Mouse (Mus musculus) left cerebral cortex, adult 2 months (tissue): ENCODE measurements around the gene Cacnb3. TPM values are rescaled to one million over a fixed set of nuclear protein-coding genes. Genes with fewer than 3 reads are reported as not detected.
"Not testable (repeated sequence)": the region's sequence is repeated elsewhere in the genome, so short reads cannot be mapped to it uniquely, and the experiment has no call there.

Experiments
- DNase-seq, 2 experiments: peaks; one replicate each; pipeline ENCODE4 v3.0.0; 2021 to 2022; ENCODE audit warnings: low spot score in 2 of 2, mixed read lengths in 1 of 2; ENCODE audit errors: extremely low spot score in 1 of 2
- H3K27ac ChIP-seq: fragments of 200-600 bp; 2 replicates; pipeline ENCODE4 v1.8.1; 2022
- H3K4me3 ChIP-seq: fragments of 200-600 bp; 2 replicates; pipeline ENCODE4 v1.8.1; 2022
- CTCF ChIP-seq: fragments of 200-600 bp; IDR thresholded peaks from 2 replicates; pipeline ENCODE4 v1.8.1; 2022; ENCODE audit warnings: antibody characterized with exemption, mild to moderate bottlenecking, moderate library complexity
- intact Hi-C: fragments of 180-260 bp; cut with DNase I; formaldehyde crosslinking; loops from one replicate; pipeline ENCODE4 v1.15.1; 2025
- long read RNA-seq, 2 experiments: library from polyadenylated mRNA; stranded (forward); transcript quantifications; one replicate each; pipeline ENCODE4 v2.0.0; 2021; ENCODE audit warnings: borderline mapping rate in 2 of 2
- total RNA-seq, 2 experiments: library from RNA; stranded (reverse); gene quantifications; 2 replicates each; pipeline ENCODE4 v1.2.3; 2021

The Cacnb3 gene
- 100 to 1,000 TPM; 271 to 291 TPM for total RNA-seq
- long read RNA-seq, experiment 1, partial matches to known transcripts = 13 of 26 reads
- long read RNA-seq, experiment 1, other reads (novel, unspliced or antisense) = 13 of 26 reads
- long read RNA-seq, experiment 2, partial matches to known transcripts = 4 of 34 reads
- long read RNA-seq, experiment 2, other reads (novel, unspliced or antisense) = 30 of 34 reads

DNA sequence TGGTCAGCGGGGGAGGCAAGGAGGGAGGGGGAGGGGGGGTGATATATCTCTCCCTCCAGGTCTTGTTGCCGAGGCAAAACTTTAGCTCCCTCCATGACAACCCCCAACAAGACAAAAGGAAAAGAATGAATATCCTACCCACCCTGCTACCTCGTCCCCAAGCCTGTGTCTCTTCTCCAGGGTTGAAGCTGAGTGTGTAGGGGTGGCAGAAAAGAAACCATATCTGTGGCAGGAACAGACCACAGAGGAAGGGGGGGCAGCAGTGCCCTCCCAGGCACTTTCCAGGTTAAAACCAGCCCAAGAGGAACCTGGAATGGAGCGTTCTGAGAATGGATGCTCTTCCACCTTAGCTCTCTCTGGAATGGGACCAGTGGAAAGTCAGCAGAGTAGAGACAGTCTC, at the start of gene Cacnb3:
Cacnb3 (plus strand) TSS at position 301 of the 400 bp plus-strand sequence.
- no peak for TF ChIP-seq CTCF
- H3K4me3 ChIP-seq = peak within 1 kb of the TSS; percentile 50
- DNase-seq = no peak
- intact Hi-C loops = no loop called here
- H3K27ac ChIP-seq = no peak within 1 kb of the TSS

DNA sequence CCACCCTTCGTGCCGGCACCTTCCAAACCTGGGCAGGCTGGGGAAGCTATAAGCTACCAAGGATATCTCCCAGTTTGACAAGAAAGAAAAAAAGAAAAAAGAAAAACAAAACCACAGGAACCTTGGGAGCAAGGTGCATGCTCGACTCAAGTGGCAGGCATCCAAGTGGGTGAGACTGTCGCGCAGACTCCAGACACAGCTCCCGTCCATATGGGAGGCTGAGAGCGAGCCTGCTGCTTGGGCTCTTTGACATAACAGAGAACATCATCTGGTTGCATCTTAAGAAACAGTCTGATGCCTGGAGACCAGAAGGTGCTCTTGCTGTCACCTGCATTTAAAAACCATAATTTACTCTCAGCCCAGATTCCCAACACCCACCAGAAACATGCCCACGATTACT, 48.2 kb upstream of the Cacnb3 start:
- intact Hi-C loops = loop anchor here (5.0 kb wide), 1 partner anchor 215 kb away; no protein-coding TSS in a partner anchor
- TF ChIP-seq CTCF = no peak
- DNase-seq = no peak
- no peak overlapping the region for H3K4me3 ChIP-seq
- H3K27ac ChIP-seq = no peak overlapping the region

DNA sequence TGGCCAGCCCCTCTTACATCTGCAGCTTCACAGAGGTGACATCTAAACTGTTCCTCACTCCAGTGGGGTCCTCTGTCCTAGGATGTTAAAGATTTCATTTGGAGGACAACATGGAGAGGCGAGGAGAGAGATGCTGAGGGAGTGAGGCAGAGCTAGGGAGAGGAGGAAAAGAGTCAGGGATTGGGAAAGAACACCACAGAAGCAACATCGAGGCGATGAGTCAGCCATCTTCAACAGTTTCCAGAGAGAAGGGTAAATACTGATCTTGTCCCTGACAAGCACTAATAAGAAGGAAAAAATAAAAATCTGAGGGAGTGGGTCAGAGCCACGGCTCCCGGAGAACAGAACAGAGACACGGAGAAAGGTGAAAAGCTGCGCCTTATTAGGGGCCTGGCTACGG, 47.6 kb upstream of the Cacnb3 start:
- intact Hi-C loops = loop anchor here (5.0 kb wide), 1 partner anchor 214 kb away; no protein-coding TSS in a partner anchor
- Histone ChIP-seq H3K27ac (no peak overlapping the region; the same call in 1 of the 2 replicates), H3K4me3 (no peak overlapping the region)
- no peak for DNase-seq
- TF ChIP-seq CTCF = no peak

DNA sequence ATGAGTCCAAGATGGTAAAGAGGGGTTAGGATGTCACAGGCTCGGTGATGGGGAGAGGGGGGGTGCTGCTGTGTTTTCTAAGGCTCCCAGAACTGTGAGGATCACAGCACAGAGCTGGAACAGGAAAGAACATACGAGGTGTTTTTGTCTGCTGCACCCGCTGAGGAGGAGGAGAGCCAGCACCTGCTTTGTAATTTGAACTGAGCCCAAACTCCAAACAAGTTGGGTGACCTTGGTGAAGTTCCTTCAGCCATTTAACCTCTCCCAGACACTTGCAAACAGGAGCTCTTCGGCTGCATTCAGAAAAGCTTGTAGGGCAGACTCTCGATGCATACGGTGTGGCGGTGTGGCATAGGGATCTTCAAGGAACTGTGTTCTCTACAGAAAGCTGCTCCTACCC, 45.2 kb upstream of the Cacnb3 start:
- H3K27ac ChIP-seq = no peak overlapping the region

DNA sequence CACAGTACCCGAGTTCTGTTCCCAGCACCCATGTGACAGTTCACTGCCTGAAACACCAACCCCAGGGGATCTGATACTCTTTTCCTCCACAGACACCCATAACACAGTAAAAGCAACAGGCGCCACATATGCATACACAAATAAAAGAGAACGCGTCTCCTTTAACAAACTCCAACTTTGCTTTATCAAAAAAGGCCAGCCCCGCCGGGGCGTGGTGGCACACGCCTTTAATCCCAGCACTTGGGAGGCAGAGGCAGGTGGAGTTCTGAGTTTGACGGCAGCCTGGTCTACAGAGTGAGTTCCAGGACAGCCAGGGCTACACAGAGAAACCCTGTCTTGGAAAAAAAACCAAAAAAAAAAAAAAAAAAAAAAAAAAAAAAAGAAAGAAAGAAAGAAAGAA, 44.5 kb upstream of the Cacnb3 start:
- DNase-seq, H3K27ac ChIP-seq, H3K4me3 ChIP-seq, intact Hi-C loops: not testable (repeated sequence)

More for the DNA sequence above, 45.2 kb upstream of the Cacnb3 start:
- DNase-seq = no peak
- intact Hi-C loops = no loop called here
- TF ChIP-seq CTCF = no peak
- no peak overlapping the region for H3K4me3 ChIP-seq

DNA sequence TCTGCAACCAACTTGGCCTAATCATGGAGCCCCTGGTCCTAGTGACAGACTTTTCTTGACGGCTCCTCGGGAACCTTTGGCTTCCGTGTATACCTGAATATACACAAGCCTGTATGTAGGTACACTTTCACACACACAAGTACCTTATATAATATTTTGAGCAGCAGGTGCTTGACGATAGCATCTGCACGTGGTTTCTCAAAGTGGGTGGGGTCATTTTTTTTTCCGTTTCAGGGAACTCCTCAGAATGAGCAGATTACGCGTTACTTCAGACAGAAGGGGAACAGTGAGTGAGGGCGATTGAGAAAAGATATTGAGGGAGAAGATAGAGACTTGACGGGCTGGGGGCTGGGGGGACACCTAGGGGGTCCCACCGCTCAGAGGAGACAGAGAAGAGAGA, 42.9 kb upstream of the Cacnb3 start:
- intact Hi-C loops = no loop called here
- Histone ChIP-seq H3K4me3 (no peak overlapping the region), H3K27ac (no peak overlapping the region)
- no peak for TF ChIP-seq CTCF
- no peak for DNase-seq

DNA sequence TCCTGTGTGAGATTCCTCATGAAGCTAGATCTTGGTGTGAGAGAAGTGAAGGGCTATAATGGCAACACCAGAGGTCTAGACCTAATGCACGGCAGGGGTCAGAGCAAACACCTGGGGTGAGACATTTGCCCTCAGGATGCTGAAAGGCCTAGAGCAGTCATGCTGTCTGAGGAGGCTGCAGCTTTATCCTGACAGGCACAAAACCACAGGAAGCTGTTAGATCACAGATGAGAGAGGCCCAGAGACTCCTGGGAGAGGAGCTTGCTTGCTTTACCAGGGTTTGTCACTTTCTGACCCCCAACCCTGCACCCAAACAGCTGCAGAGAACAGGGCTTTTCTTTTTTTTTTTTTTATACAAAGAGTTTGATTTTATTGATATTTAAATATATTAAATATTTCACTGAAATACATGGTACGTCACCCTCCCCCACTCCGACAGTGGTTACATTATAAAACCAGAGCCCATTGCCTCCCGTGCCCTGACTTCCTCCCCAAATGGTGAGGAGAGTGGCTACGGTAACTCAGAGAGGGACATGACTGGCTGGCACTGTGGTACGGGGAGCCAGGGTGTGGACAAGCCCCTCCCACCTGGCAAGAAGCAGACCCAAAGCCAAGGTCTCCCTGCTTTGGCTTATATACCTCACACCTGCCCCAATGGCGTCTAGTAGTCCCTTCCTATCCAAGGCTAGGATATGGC, 40.9 kb upstream of the Cacnb3 start:
- Histone ChIP-seq H3K4me3 (no peak overlapping the region), H3K27ac (no peak overlapping the region)
- DNase-seq = no peak
- no peak for TF ChIP-seq CTCF
- intact Hi-C loops = no loop called here

DNA sequence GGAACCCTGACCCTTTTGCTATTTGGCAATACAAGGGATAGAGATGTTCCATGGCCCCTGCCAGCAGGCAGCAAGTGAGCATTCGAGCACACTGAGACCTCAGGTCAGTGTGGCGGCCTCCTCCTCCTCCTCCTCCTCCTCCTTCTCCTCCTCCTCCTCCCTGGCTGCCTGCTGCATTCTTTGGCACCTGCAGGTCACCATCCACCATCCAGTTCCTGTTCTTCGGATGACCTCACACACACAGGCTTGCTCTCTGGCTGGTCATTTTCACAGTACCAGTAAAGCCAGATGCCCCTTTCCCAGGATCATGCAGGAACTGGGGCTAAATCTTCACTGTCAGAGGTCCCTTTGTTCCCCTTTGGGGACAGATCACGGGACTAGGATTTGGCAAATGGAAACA, 39.2 kb upstream of the Cacnb3 start:
- Histone ChIP-seq H3K27ac (no peak overlapping the region), H3K4me3 (no peak overlapping the region)
- no peak for DNase-seq
- intact Hi-C loops = no loop called here
- TF ChIP-seq CTCF = no peak

DNA sequence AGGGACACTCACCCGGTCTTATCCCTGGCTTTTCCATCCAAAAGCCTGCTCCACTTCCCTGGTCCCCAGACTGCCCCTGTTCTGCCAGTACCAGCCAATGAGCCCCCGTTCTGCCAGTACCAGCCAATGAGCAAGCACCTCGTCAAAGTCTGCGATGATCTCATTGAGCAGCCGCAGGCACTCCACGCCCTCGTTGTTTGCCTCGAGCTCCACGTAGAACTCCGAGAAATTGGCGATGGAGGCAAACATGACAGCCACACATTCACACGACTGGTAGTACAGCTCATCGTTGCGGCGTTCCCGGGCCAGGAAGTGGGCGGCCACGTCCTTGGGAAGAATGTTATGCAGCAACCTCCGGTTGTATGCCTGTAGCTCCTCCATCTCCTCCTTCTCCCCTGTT, 36.4 kb upstream of the Cacnb3 start:
- no peak for TF ChIP-seq CTCF
- no peak overlapping the region for H3K27ac ChIP-seq
- intact Hi-C loops = no loop called here
- DNase-seq = peak; percentile 34 to 43
- H3K4me3 ChIP-seq = no peak overlapping the region

DNA sequence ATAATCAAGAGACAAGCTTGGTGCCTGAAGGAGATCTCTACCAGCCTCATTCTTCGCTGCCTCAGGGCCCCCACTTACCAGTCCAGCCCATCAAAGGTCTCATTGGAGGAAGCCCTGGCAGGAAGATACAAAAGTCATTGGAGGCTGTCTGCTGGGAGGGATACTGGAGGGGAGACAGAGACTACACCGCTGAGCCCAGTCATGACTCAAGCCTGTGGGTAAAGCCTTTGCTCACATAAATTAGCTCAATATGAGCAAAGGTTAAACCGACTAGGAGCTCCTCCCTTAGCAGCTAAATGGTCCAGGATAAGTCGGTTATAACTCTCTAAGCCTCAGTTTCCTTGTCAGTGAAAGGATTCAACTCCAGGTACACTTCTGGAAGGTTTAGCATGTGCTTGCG, 35.6 kb upstream of the Cacnb3 start:
- H3K27ac ChIP-seq = no peak overlapping the region
- no peak for DNase-seq
- no peak overlapping the region for H3K4me3 ChIP-seq
- TF ChIP-seq CTCF = no peak
- intact Hi-C loops = no loop called here

DNA sequence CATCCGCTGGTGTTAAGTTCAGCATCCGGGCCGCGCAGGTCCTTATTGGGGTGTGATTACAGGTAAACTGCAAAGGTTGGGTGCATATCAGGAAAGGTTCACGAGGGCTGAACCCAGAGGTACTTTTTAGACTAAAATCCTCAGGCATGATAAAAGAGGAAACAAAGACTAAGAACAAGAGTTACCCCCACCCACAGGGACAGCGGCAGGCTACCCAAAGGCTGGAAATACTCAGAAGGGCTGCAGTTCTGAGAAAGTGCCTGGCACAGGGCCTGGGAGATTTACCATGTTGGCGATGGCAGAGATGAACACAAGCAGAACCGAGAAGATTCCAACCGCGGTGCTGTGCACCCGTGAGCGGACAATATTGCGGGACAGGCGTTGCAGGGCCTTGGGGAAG, 34.0 kb upstream of the Cacnb3 start:
- intact Hi-C loops = no loop called here
- Histone ChIP-seq H3K4me3 (no peak overlapping the region), H3K27ac (no peak overlapping the region)
- no peak for TF ChIP-seq CTCF
- DNase-seq = no peak

DNA sequence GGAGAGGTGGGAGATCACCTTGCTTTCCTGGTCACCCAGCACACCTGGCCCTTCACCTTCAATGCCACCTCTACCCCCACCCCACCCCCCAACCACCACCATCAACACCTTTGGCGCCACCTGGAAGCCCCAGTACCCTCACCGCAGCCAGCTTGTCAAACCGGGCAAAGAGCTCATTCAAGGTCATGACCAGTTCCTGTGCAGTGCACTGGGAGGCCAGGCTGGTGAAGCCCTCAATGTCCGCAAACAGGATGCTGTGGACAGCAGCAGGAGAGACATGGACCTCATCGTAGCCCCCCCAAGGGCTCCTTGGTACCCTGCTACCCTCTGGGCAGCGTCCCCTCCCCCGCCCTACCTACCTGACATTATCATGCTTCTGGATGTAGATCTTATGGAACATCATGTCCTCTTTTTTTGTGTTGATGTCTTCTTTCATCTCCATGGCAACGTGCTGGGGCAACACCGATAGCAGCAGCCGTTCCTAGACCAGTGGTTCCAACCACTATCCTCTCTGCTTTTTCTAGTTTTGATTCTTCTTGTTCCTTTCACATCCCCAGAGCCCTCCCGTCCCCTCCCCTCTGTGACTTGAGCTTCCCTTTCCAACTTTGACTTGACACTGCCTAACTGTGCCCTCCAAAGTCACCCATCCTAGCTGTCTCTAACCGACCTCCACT, 30.5 kb upstream of the Cacnb3 start:
- H3K4me3 ChIP-seq = no peak overlapping the region
- DNase-seq = no peak
- intact Hi-C loops = no loop called here
- TF ChIP-seq CTCF = no peak
- no peak overlapping the region for H3K27ac ChIP-seq

DNA sequence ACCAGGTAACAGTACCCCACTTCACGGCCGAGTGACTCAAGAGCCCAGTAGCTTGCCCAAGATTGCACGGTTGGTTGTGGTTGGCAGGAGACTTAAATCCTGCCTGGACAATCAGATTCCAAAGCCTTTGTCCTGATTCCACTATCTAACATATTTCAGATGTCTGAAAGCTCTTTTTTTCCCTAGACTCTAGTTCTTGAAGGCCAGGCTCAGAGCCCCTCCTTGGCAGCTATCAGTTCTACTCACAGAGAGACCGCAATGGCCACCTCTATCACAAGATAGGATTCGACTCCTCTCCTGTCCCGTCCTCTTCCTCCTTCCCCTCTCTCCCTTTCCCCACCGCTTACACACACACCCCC, 28.8 kb upstream of the Cacnb3 start:
- intact Hi-C loops = no loop called here
- no peak overlapping the region for H3K4me3 ChIP-seq
- no peak overlapping the region for H3K27ac ChIP-seq
- DNase-seq = no peak
- TF ChIP-seq CTCF = no peak
